In the genomic region with DNA sequence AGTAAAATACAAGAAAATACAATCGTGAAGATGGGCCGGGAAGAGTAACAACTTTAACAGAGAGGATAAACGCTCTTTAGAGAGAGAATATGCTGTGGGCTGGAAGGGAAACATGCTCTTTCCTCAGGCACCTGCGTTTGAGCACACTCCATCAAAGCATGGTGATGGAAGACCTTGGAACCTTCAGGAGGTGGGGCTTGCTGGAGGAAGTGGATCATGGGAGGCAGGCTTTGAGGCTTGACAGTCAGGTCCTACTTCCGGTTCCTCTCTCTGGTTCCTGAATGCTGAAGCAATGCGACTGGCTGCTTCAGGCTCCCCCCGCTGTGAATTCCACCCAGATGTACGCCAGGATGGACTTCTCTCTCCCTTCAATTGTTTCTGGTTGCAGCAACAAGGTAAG, we compare ENCODE assay signal across 13 mouse cellular contexts. TPM values are rescaled to one million over a fixed set of nuclear protein-coding genes. Genes with fewer than 3 reads are reported as not detected.
A peak's percentile ranks its signal among the peaks of the same experiment; 100 is the strongest.
DNase-seq lines count a peak whose midpoint lies in the region; ATAC-seq lines count a peak whose summit lies in the region.
"Had no signal": no experiment of that assay in that cellular context is flagged by ENCODE, and none has a peak within 500 bp of the region (broad histone marks: within the 10 kb centered on the region; RNA-seq: fewer than 3 reads in every experiment).

No protein-coding gene starts in this region.

- ATAC-seq in granulocyte monocyte progenitor cell, adult 5-6 weeks (replicated peaks; ENCODE audit: poor library complexity, severe bottlenecking), result peak; percentile 59
- ATAC-seq: midbrain, embryonic 13.5 days had no signal

- peak; percentile 30 to 31 for DNase-seq in left cerebral cortex, adult 18-20 months (ENCODE audit: low spot score in 2 of 2)
- no peak for DNase-seq in left cerebral cortex, adult 11 months (ENCODE audit: low spot score)
- peak; percentile 73 for DNase-seq in R1 (ENCODE audit: low read depth, low spot score)
- peak; percentile 67 for DNase-seq in cerebellum, adult 8-10 months
- no peak for DNase-seq in thymus, adult 18-20 months
- no peak for DNase-seq in B cell, adult 2 months
- DNase-seq: adrenal gland, postnatal 14 days; heart, postnatal 14 days; kidney, adult 2 months; liver, embryonic 13.5 days had no signal

RNA-seq across cellular contexts. Expression of gene Kcnk1, which starts 34.9 kb away (rescaled TPM):
- 10 to 100 TPM; 86.5 to 87.8 TPM for total RNA-seq in left cerebral cortex, adult 18-20 months (2021)
- total RNA-seq in granulocyte monocyte progenitor cell, adult 5-6 weeks (2014; fragmentation: Nextera tagmentation), result not detected in 2 replicates
- total RNA-seq in granulocyte monocyte progenitor cell, adult 5-6 weeks (2017), result not detected in 2 replicates
- total RNA-seq: heart, postnatal 14 days had no signal

RNA-seq across cellular contexts. Expression of gene Map3k21, which starts 49.8 kb away (rescaled TPM):
- 1 to 10 TPM; 1.6 to 1.8 TPM for total RNA-seq in left cerebral cortex, adult 18-20 months (2021)
- total RNA-seq in granulocyte monocyte progenitor cell, adult 5-6 weeks (2014; fragmentation: Nextera tagmentation), result not detected in 2 replicates
- not detected in 2 replicates for total RNA-seq in granulocyte monocyte progenitor cell, adult 5-6 weeks (2017)
- total RNA-seq: neutrophil, adult 5-6 weeks had no signal

Comparison
In these comparisons a context has a peak if more than half of its experiments do, and no peak if none do; other contexts are left out.
1. DNase-seq: peak in left cerebral cortex, adult 18-20 months (2 of 2), R1 (single experiment) and cerebellum, adult 8-10 months (single experiment); none in left cerebral cortex, adult 11 months (single experiment), thymus, adult 18-20 months (0 of 2) and B cell, adult 2 months (0 of 2).
2. RNA of gene Kcnk1, which starts 34.9 kb away (total RNA-seq): 86.5 to 87.8 TPM in left cerebral cortex, adult 18-20 months; not detected in granulocyte monocyte progenitor cell, adult 5-6 weeks; every median in the first group is over 10 times any median in the second.